Mouse (Mus musculus) embryonic facial prominence, embryonic 13.5 days (tissue): ENCODE results near the gene Dmtf1. TPM values are rescaled to one million over a fixed set of nuclear protein-coding genes. Genes with fewer than 3 reads are reported as not detected.
A peak's percentile ranks its signal among the peaks of the same experiment; 100 is the strongest.
"Not testable (repeated sequence)": the region's sequence is repeated elsewhere in the genome, so short reads cannot be mapped to it uniquely, and the experiment has no call there.

Source experiments
- ATAC-seq: fragments of 200-750 bp; cut with Nextera tagmentation; 2 replicates; pipeline ENCODE4 v1.8.0; 2017; ENCODE audit warnings: low read depth; ENCODE audit not compliant: insufficient number of reproducible peaks, insufficient read depth, low FRiP score, low TSS enrichment
- H3K27ac ChIP-seq: fragments of 300-500 bp; sonication (generic); 2 replicates; pipeline ENCODE4 v1.5.1; 2015; ENCODE audit warnings: moderate library complexity, mild to moderate bottlenecking, inconsistent platforms
- H3K27me3 ChIP-seq: fragments of 300-500 bp; sonication (generic); 2 replicates; pipeline ENCODE4 v1.6.1; 2015; ENCODE audit warnings: mild to moderate bottlenecking, inconsistent platforms
- H3K36me3 ChIP-seq: fragments of 300-500 bp; sonication (generic); 2 replicates; pipeline ENCODE4 v1.6.1; 2015; ENCODE audit warnings: mild to moderate bottlenecking, inconsistent platforms
- H3K4me1 ChIP-seq: fragments of 300-500 bp; sonication (generic); 2 replicates; pipeline ENCODE4 v1.6.1; 2015; ENCODE audit warnings: inconsistent platforms
- H3K4me2 ChIP-seq: fragments of 300-500 bp; sonication (generic); 2 replicates; pipeline ENCODE4 v1.6.1; 2015; ENCODE audit warnings: moderate library complexity, mild to moderate bottlenecking, inconsistent platforms
- H3K4me3 ChIP-seq: fragments of 300-500 bp; sonication (generic); 2 replicates; pipeline ENCODE4 v1.5.1; 2015; ENCODE audit warnings: mild to moderate bottlenecking, inconsistent platforms
- H3K9ac ChIP-seq: fragments of 300-500 bp; sonication (generic); 2 replicates; pipeline ENCODE4 v1.6.1; 2015; ENCODE audit warnings: mild to moderate bottlenecking, inconsistent platforms
- H3K9me3 ChIP-seq: fragments of 300-500 bp; sonication (generic); 2 replicates; pipeline ENCODE4 v1.6.1; 2016; ENCODE audit warnings: inconsistent platforms
- WGBS: fragments of 180-500 bp; shearing (Covaris S2); methylation state at CpG from one replicate; pipeline ENCODE4 v1.1.7; 2015; ENCODE audit warnings: mixed read lengths; 5-methylcytosine and 5-hydroxymethylcytosine counted together
- polyA plus RNA-seq: library from polyadenylated mRNA; unstranded; fragments of >200 nt; fragmentation: Nextera tagmentation; extraction: Ambion mirVana; gene quantifications from 2 replicates; pipeline ENCODE4 v1.2.1, GENCODE M21; 2015

The Dmtf1 gene
- 53.1 and 62.1 TPM in 2 replicates for polyA plus RNA-seq

DNA sequence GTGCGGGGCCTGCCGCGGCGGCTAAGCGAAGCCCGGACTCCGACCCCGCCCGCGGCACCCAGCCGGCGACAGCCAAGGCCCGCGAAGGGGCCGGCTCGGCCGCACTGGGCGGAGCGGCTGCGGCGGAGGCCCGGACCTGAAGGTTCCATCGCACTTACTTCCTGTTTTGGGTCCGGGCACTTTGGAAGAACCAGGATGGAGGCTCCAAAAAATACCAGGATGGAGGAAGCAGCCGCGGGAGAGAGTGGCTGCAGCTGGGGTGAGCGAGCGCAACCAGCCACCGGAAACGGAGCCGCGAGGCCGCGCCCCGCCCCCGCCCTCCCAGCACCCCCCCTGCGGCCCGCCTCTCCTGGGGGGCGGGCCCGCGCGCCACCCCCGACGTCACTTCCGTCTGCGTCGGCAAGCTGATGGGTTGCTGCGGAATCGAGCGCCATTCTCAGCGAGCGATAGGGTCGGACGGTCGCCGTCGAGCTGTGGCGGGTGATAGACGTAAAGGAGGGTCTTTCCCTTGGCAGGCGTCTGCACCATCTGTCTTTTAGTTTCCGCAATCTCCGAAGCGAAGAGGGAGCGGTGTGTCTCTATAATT lies at the start of gene Dmtf1:
Dmtf1 (minus strand) TSS at position 321 of the 586 bp plus-strand sequence.
- Histone ChIP-seq H3K4me2 (peak within 1 kb of the TSS; percentile 69), H3K27me3 (no peaks in the 10 kb centered on the region), H3K4me3 (peak within 1 kb of the TSS; percentile 89), H3K9me3 (no peaks in the 10 kb centered on the region), H3K27ac (peak within 1 kb of the TSS; percentile 100), H3K36me3 (0 out of 2 replicates have a peak, but pooled peaks cover 9% of the 10 kb centered on the region), H3K9ac (peak within 1 kb of the TSS; percentile 97), H3K4me1 (peaks cover 13% of the 10 kb centered on the region)
- WGBS = under 1% methylated on average over 62 of the region's 64 CpGs
- ATAC-seq = peak; percentile 94

DNA sequence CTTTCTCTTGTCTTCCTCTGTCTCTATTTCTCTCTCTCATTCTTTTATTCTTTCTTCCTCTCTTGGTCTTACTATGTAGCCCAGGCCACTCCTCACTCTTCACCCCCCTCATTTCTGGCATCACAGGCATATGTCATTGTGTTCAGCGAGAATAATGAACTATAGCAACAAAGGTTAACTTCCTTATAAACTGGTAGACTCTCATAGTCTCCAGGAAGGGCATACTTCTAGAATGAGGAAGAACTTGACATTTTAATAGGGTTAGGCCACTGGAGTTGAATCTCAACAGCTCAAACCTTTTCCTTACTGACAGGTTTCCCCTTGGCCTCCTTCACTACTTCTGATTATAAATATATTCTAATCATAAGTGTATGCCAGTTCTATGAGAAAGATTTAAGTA lies 24.9 kb upstream of the Dmtf1 start:
- Histone ChIP-seq H3K9me3 (no peaks in the 10 kb centered on the region), H3K9ac (no peak overlapping the region), H3K4me1 (no peaks in the 10 kb centered on the region), H3K27ac (no peak overlapping the region), H3K4me2 (no peak overlapping the region), H3K36me3 (no peaks in the 10 kb centered on the region), H3K27me3 (no peaks in the 10 kb centered on the region), H3K4me3 (no peak overlapping the region)
- ATAC-seq = no peak
- 75% methylated on average over 1 of the region's 1 CpGs for WGBS

DNA sequence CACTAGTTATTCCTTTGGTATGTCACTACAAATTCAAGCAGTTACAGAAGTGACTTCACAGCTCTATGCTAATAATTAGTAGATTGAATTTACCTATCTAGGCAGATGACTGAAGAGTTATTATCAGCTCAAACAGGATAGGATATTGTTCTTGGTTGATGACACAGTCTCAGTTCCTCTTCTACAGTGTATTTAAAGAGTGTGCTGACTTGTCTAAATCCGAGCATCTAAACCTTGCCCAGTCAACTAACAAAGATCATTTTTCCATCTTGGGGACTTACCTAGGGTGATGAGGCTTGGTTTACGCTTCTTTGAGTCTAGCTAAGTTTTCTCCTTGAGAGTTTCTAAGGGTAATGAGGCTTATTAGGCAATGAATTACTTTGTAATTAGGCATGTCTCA lies 11.7 kb upstream of the Dmtf1 start:
- Histone ChIP-seq H3K27me3 (no peaks in the 10 kb centered on the region), H3K9me3 (no peaks in the 10 kb centered on the region), H3K9ac (no peak overlapping the region), H3K4me3 (no peak overlapping the region), H3K4me1 (no peaks in the 10 kb centered on the region), H3K27ac (no peak overlapping the region), H3K4me2 (no peak overlapping the region), H3K36me3 (no peaks in the 10 kb centered on the region)
- ATAC-seq = no peak
- WGBS = 76% methylated on average over 2 of the region's 2 CpGs

DNA sequence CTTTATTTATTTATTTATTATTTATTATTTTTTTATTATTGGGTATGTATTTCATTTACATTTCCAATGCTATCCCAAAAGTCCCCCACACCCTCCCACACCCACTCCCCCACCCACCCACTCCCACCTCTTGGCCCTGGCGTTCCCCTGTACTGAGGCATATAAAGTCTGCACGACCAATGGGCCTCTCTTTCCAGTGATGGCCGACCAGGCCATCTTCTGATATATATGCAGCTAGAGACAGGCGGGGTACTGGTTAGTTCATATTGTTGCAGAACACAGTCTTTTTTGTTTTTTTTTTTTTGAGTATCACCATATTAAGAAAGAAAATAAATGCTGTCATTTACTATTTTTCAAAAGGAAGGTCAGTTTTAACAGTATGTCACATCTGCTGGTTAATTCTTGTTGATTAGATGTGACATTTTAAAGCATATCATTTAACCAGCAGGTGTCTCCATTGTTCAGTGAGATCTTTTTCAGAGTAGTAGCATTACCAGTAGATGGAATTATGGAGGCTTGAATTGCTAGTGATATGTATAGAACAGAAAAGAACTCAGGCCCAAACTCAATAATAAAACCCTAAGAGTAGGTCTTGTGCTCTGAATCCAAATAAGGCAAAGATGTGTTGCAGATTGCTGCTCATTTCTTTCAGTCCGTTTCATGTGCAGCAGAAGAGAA lies 7.9 kb upstream of the Dmtf1 start:
- ATAC-seq, H3K27ac ChIP-seq, H3K4me2 ChIP-seq, H3K4me1 ChIP-seq, H3K27me3 ChIP-seq, H3K36me3 ChIP-seq, H3K9ac ChIP-seq, H3K9me3 ChIP-seq, H3K4me3 ChIP-seq: not testable (repeated sequence)
- 75% methylated on average over 5 of the region's 5 CpGs for WGBS

DNA sequence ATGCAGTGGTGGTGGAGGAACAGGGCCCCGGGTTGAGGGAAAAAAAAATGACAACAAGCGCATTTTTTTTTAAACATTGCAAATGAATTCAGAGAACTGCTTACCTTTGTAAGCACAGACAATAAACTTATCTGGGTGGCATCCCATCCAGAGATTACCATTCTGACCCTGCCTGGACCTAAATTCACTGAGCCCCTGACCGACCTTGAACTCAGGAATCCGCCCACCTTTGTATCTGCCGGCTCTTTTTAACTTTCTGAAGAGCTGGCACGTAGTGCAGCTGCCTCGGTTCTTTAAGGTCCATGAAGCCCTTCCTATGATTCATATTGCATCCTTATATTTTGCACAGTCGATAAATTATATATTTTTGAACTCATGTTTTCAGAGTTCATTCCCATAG lies 4.8 kb upstream of the Dmtf1 start:
- Histone ChIP-seq H3K4me1 (peaks cover 7% of the 10 kb centered on the region; the same call in 1 of the 2 replicates), H3K27me3 (no peaks in the 10 kb centered on the region), H3K9ac (no peak overlapping the region), H3K27ac (no peak overlapping the region), H3K9me3 (no peaks in the 10 kb centered on the region), H3K4me3 (no peak overlapping the region), H3K4me2 (no peak overlapping the region), H3K36me3 (no peaks in the 10 kb centered on the region)
- WGBS = 78% methylated on average over 8 of the region's 8 CpGs
- ATAC-seq = no peak

DNA sequence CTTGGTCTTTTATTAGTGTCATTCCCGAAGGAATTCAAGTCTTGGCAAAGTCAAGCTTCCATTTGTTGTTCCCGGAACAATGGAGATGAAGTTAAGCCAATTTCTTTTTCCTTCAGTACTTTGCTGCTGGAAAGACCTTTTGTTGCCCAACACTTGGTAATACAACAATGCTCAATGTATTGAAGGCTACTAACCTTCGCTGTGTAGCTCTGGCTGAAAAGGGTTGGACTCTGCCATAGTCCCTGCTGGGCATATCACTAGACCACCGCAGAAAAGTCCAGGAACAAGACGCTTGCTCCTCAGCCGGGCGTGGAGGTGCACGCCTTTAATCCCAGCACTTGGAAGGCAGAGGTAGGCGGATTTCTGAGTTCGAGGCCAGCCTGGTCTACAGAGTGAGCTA lies 3.6 kb upstream of the Dmtf1 start:
- H3K4me3 ChIP-seq, H3K36me3 ChIP-seq, H3K9ac ChIP-seq, H3K4me1 ChIP-seq, H3K27me3 ChIP-seq, ATAC-seq, H3K4me2 ChIP-seq, H3K27ac ChIP-seq, H3K9me3 ChIP-seq: not testable (repeated sequence)
- 92% methylated on average over 10 of the region's 10 CpGs for WGBS

DNA sequence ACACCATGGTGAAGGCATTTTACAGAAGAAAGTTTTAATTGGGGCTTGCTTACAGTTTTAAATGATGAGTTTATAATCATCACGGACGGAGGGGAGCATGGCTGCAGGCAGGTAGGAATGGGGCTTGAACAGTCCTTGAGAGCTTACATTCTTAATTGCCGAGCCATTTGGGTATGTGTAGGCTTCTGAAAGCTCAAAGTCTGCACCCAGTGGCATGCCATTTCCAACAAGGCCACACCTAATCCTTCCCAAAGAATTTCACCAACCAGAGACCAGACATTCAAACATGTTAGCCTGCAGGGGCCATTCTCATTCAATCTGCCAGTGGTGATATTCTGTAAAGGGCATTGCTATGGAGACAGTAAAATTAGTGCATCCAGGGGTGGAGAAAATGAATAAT lies 1.8 kb upstream of the Dmtf1 start:
- ATAC-seq = no peak
- WGBS = 88% methylated on average over 3 of the region's 3 CpGs

DNA sequence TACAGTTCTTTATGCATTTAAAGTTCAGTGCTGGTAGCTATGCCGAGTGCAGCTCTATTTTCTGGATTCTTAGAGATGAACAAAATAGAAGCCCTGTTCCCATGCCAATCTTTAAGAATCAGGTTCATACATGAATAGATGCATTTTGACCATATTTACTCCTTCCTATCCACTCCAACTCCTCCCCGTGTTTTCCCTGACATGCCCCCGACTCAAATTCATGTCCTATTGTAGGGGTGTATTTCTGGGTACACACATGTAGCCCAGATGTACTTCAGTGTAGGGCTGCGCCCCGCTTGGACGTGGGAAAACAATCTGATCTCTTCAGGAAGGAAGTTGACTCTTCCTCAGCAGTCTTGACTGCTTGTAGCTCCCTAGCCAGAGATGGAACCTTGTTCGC lies 512 bp upstream of the Dmtf1 start:
- Histone ChIP-seq H3K27ac (peak overlapping the region; percentile 100), H3K4me2 (peak overlapping the region; percentile 69), H3K9me3 (no peaks in the 10 kb centered on the region), H3K27me3 (no peaks in the 10 kb centered on the region), H3K4me1 (peaks cover 13% of the 10 kb centered on the region), H3K9ac (peak overlapping the region; percentile 81), H3K36me3 (0 out of 2 replicates have a peak, but pooled peaks cover 8% of the 10 kb centered on the region), H3K4me3 (peak overlapping the region; percentile 89)
- 0 out of 2 replicates have a peak, but pooled peaks have one; percentile 27 for ATAC-seq
- WGBS = 8% methylated on average over 7 of the region's 7 CpGs

More for the DNA sequence above, 1.8 kb upstream of the Dmtf1 start:
- Histone ChIP-seq H3K9me3 (no peaks in the 10 kb centered on the region), H3K27ac (no peak overlapping the region), H3K27me3 (no peaks in the 10 kb centered on the region), H3K9ac (no peak overlapping the region), H3K4me3 (no peak overlapping the region), H3K4me1 (peaks cover 13% of the 10 kb centered on the region), H3K4me2 (no peak overlapping the region), H3K36me3 (0 out of 2 replicates have a peak, but pooled peaks cover 3% of the 10 kb centered on the region)

DNA sequence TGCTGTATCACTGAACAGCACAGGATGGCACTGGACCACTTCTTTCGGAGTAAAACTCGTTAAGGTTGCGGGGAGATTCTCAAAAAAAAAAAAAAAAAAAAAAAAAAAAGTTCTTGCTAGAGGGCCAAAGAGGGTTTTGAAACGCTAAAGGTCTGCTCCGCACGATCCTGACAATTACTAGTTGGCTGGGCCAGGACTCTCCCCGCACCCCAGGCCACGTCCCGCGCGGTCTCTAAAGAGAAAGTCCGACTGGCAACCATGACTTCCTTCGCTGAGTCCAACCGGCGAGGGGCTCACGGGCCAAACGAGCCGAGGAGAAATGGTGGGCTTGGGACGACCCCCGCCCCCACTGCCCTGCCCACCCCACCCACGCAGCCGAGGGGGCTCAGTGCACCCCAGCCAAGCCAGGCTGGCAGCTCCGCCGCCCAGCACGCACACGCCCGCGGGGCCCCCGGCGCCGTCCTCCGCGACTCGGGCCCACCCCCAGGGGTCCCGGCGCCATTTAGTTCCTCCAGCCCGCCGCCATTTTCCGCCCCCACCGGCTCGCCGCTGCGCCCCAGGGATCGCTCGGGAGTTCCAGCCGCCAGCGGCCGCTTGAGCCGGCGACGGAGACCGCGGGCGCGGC lies 633 bp downstream of the Dmtf1 start:
- Histone ChIP-seq H3K9ac (peak overlapping the region; percentile 97), H3K36me3 (0 out of 2 replicates have a peak, but pooled peaks cover 9% of the 10 kb centered on the region), H3K4me1 (peaks cover 13% of the 10 kb centered on the region), H3K27ac (peak overlapping the region; percentile 100), H3K27me3 (no peaks in the 10 kb centered on the region), H3K4me3 (peak overlapping the region; percentile 89), H3K4me2 (peak overlapping the region; percentile 60), H3K9me3 (no peaks in the 10 kb centered on the region)
- WGBS = 1% methylated on average over 54 of the region's 55 CpGs
- ATAC-seq = peak; percentile 70

DNA sequence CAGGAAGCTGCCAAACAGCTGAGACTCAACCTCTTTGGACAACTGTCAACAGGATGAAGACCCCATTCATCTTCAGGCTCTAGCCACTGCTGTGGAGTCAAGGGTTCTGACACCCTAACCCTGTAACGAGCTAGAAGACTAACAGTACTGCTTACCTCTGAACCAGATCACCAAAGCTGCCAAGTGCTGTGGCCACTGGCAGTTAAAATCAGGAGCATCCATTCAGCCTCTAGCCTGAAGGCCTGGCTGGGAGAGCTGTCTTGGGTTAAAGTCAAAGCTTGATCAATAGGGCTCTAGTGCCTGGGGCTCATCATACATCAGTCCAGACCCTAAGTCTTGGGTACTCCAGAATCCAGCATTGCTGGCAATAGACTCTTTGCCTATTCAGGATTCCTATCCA lies 4.2 kb downstream of the Dmtf1 start:
- WGBS = 93% methylated on average over 1 of the region's 1 CpGs
- Histone ChIP-seq H3K4me1 (peaks cover 9% of the 10 kb centered on the region), H3K9ac (no peak overlapping the region), H3K4me3 (no peak overlapping the region), H3K36me3 (0 out of 2 replicates have a peak, but pooled peaks cover 9% of the 10 kb centered on the region), H3K4me2 (no peak overlapping the region), H3K27ac (no peak overlapping the region), H3K27me3 (no peaks in the 10 kb centered on the region), H3K9me3 (no peaks in the 10 kb centered on the region)
- ATAC-seq = no peak

DNA sequence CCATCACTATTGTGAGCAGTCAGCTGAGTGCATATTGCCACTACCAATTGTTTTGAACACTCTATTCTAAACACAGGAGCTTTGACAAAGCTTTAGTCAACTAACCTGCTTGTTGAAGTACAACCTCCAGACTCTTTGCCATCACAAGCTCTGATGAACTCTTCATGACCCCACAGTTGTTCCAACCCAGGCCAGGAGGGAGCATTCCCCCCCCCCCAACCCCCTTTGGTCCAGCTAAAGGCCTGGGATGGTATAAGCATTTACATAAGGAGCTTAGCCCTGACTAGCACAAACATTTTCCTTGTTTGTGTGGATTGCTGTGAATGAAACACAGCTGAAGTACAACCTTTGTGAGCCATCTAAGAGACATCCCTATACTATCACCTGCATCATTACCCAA lies 4.8 kb downstream of the Dmtf1 start:
- Histone ChIP-seq H3K9ac (no peak overlapping the region), H3K36me3 (0 out of 2 replicates have a peak, but pooled peaks cover 11% of the 10 kb centered on the region), H3K27me3 (no peaks in the 10 kb centered on the region), H3K27ac (no peak overlapping the region), H3K4me2 (no peak overlapping the region), H3K4me3 (no peak overlapping the region), H3K9me3 (no peaks in the 10 kb centered on the region), H3K4me1 (peaks cover 6% of the 10 kb centered on the region)
- ATAC-seq = no peak
